Mouse (Mus musculus): ENCODE measurements around the gene Tbx19. TPM values are rescaled to one million over a fixed set of nuclear protein-coding genes. Genes with fewer than 3 reads are reported as not detected.

Tbx19 gene
- polyA plus RNA-seq, 1 experiment from 2014 or later = not detected

- Histone ChIP-seq H3K4me3 (ENCODE audit: low read length) (no peak overlapping the region), H3K27ac (ENCODE audit: low read length) (no peak overlapping the region), H3K9ac (replicated peaks; ENCODE audit: low read length) (no peak overlapping the region), H3K36me3 (ENCODE audit: insufficient read depth, low read length) (no peaks in the 10 kb centered on the region), H3K4me1 (ENCODE audit: insufficient read depth, low read length) (0 out of 2 replicates have a peak, but pooled peaks cover 2% of the 10 kb centered on the region), H3K27me3 (ENCODE audit: insufficient read depth, low read length) (no peaks in the 10 kb centered on the region), H3K9me3 (ENCODE audit: low read length) (no peaks in the 10 kb centered on the region), H3K4me2 (replicated peaks; ENCODE audit: low read depth, low read length) (no peak overlapping the region)
- 89% methylated on average over 2 of the region's 2 CpGs for WGBS
- ATAC-seq (ENCODE audit: low FRiP score, low TSS enrichment) = no peak
These were observed 54.6 kb downstream of the Tbx19 start for GRCm38 (mm10) chr1:165106011-165106385.

GRCm38 (mm10) chr1:165105270-165106010 is 55.1 kb downstream of the Tbx19 start:
- H3K4me2 ChIP-seq (replicated peaks; ENCODE audit: low read depth, low read length) = no peak overlapping the region

GRCm38 (mm10) chr1:165104707-165105259 is 55.8 kb downstream of the Tbx19 start:
- Histone ChIP-seq H3K9ac (replicated peaks; ENCODE audit: low read length) (no peak overlapping the region), H3K27ac (ENCODE audit: low read length) (no peak overlapping the region), H3K36me3 (ENCODE audit: insufficient read depth, low read length) (no peaks in the 10 kb centered on the region), H3K9me3 (ENCODE audit: low read length) (no peaks in the 10 kb centered on the region), H3K4me1 (ENCODE audit: insufficient read depth, low read length) (0 out of 2 replicates have a peak, but pooled peaks cover 2% of the 10 kb centered on the region), H3K27me3 (ENCODE audit: insufficient read depth, low read length) (no peaks in the 10 kb centered on the region), H3K4me3 (ENCODE audit: low read length) (no peak overlapping the region), H3K4me2 (replicated peaks; ENCODE audit: low read depth, low read length) (no peak overlapping the region)
- WGBS = 59% methylated on average over 7 of the region's 7 CpGs
- peak; percentile 27; the same call in 1 of the 2 replicates for ATAC-seq (ENCODE audit: low FRiP score, low TSS enrichment)

More at GRCm38 (mm10) chr1:165105270-165106010, 55.1 kb downstream of the Tbx19 start:
- ATAC-seq (ENCODE audit: low FRiP score, low TSS enrichment) = no peak
- Histone ChIP-seq H3K27me3 (ENCODE audit: insufficient read depth, low read length) (no peaks in the 10 kb centered on the region), H3K9ac (replicated peaks; ENCODE audit: low read length) (no peak overlapping the region), H3K4me1 (ENCODE audit: insufficient read depth, low read length) (0 out of 2 replicates have a peak, but pooled peaks cover 2% of the 10 kb centered on the region), H3K36me3 (ENCODE audit: insufficient read depth, low read length) (no peaks in the 10 kb centered on the region), H3K9me3 (ENCODE audit: low read length) (no peaks in the 10 kb centered on the region), H3K4me3 (ENCODE audit: low read length) (no peak overlapping the region), H3K27ac (ENCODE audit: low read length) (no peak overlapping the region)
- 78% methylated on average over 9 of the region's 9 CpGs for WGBS

GRCm38 (mm10) chr1:165099569-165099968 is 61.0 kb downstream of the Tbx19 start:
- Histone ChIP-seq H3K27me3 (ENCODE audit: insufficient read depth, low read length) (no peaks in the 10 kb centered on the region), H3K4me1 (ENCODE audit: insufficient read depth, low read length) (0 out of 2 replicates have a peak, but pooled peaks cover 2% of the 10 kb centered on the region), H3K36me3 (ENCODE audit: insufficient read depth, low read length) (no peaks in the 10 kb centered on the region), H3K4me2 (replicated peaks; ENCODE audit: low read depth, low read length) (no peak overlapping the region), H3K9ac (replicated peaks; ENCODE audit: low read length) (no peak overlapping the region), H3K4me3 (ENCODE audit: low read length) (no peak overlapping the region), H3K9me3 (ENCODE audit: low read length) (no peaks in the 10 kb centered on the region), H3K27ac (ENCODE audit: low read length) (no peak overlapping the region)
- no peak for ATAC-seq (ENCODE audit: low FRiP score, low TSS enrichment)

GRCm38 (mm10) chr1:165094871-165095270 is 65.7 kb downstream of the Tbx19 start:
- Histone ChIP-seq H3K4me1 (ENCODE audit: insufficient read depth, low read length) (peaks cover 9% of the 10 kb centered on the region; the same call in 1 of the 2 replicates), H3K9me3 (ENCODE audit: low read length) (no peaks in the 10 kb centered on the region), H3K9ac (replicated peaks; ENCODE audit: low read length) (no peak overlapping the region), H3K27me3 (ENCODE audit: insufficient read depth, low read length) (no peaks in the 10 kb centered on the region), H3K4me2 (replicated peaks; ENCODE audit: low read depth, low read length) (no peak overlapping the region), H3K36me3 (ENCODE audit: insufficient read depth, low read length) (no peaks in the 10 kb centered on the region), H3K27ac (ENCODE audit: low read length) (no peak overlapping the region), H3K4me3 (ENCODE audit: low read length) (no peak overlapping the region)
- 45% methylated on average over 7 of the region's 7 CpGs for WGBS
- ATAC-seq (ENCODE audit: low FRiP score, low TSS enrichment) = no peak

- peak overlapping the region; percentile 54 for H3K4me2 ChIP-seq (replicated peaks; ENCODE audit: low read depth, low read length)
- H3K9me3 ChIP-seq (ENCODE audit: low read length) = no peaks in the 10 kb centered on the region
- H3K27me3 ChIP-seq (ENCODE audit: insufficient read depth, low read length) = no peaks in the 10 kb centered on the region
- peak; percentile 80 for ATAC-seq (ENCODE audit: low FRiP score, low TSS enrichment)
- no peaks in the 10 kb centered on the region for H3K36me3 ChIP-seq (ENCODE audit: insufficient read depth, low read length)
- H3K9ac ChIP-seq (replicated peaks; ENCODE audit: low read length) = peak overlapping the region; percentile 41; the same call in 1 of the 2 replicates
- H3K27ac ChIP-seq (ENCODE audit: low read length) = no peak overlapping the region
- H3K4me3 ChIP-seq (ENCODE audit: low read length) = peak overlapping the region; percentile 34
- 6% methylated on average over 15 of the region's 15 CpGs for WGBS
- H3K4me1 ChIP-seq (ENCODE audit: insufficient read depth, low read length) = peaks cover 9% of the 10 kb centered on the region; the same call in 1 of the 2 replicates
These were observed 68.9 kb downstream of the Tbx19 start for GRCm38 (mm10) chr1:165091721-165092120.

DNA sequence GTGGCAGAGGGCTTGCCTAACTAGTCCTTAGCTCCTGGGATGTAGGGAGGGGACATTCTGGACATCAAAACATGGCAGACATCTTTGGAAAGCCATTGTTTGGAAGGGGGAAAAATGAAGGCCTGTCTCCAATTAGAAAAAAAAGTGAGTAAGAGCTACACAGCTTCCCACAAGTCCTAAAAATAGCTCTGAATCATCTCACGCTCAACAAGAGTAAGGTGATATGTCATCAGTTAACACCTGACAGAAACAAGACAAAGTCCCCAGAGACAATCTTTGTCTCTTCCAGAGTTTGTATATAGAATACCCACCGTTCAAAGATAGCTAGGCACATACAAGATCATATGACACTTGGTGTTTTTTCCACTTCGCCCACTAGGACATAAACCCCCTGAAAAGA is 71.0 kb downstream of the Tbx19 start:
- 72% methylated on average over 3 of the region's 3 CpGs for WGBS
- no peaks in the 10 kb centered on the region for H3K36me3 ChIP-seq (ENCODE audit: insufficient read depth, low read length)
- peaks cover 9% of the 10 kb centered on the region; the same call in 1 of the 2 replicates for H3K4me1 ChIP-seq (ENCODE audit: insufficient read depth, low read length)
- H3K9ac ChIP-seq (replicated peaks; ENCODE audit: low read length) = no peak overlapping the region
- H3K27ac ChIP-seq (ENCODE audit: low read length) = no peak overlapping the region
- H3K4me2 ChIP-seq (replicated peaks; ENCODE audit: low read depth, low read length) = no peak overlapping the region
- H3K4me3 ChIP-seq (ENCODE audit: low read length) = no peak overlapping the region
- ATAC-seq (ENCODE audit: low FRiP score, low TSS enrichment) = no peak
- H3K9me3 ChIP-seq (ENCODE audit: low read length) = no peaks in the 10 kb centered on the region
- H3K27me3 ChIP-seq (ENCODE audit: insufficient read depth, low read length) = no peaks in the 10 kb centered on the region

Other genes with a start within 250 kb of the Tbx19 start
- not detected in 2 replicates for gene Xcl1, start 225.2 kb downstream of the Tbx19 start, polyA plus RNA-seq (2015; fragmentation: Nextera tagmentation; extraction: Ambion mirVana)
- gene Sft2d2, start 33.7 kb upstream of the Tbx19 start, polyA plus RNA-seq (2015; fragmentation: Nextera tagmentation; extraction: Ambion mirVana) = 29.7 and 29.9 TPM in 2 replicates
- gene Tiprl, start 76.2 kb upstream of the Tbx19 start, polyA plus RNA-seq (2015; fragmentation: Nextera tagmentation; extraction: Ambion mirVana) = 112 and 115 TPM in 2 replicates
- gene Gpr161, start 135.0 kb upstream of the Tbx19 start, polyA plus RNA-seq (2015; fragmentation: Nextera tagmentation; extraction: Ambion mirVana) = 1.3 TPM in 2 replicates